Mouse (Mus musculus) kidney, postnatal 0 days (tissue): ENCODE measurements around the gene Vmn2r62. TPM values are rescaled to one million over a fixed set of nuclear protein-coding genes. Genes with fewer than 3 reads are reported as not detected.
"Not testable (repeated sequence)": the region's sequence is repeated elsewhere in the genome, so short reads cannot be mapped to it uniquely, and the experiment has no call there.

Source experiments
- ATAC-seq: fragments of 200-750 bp; cut with Nextera tagmentation; replicated peaks from 2 replicates; pipeline ENCODE4 v1.8.0; 2017; ENCODE audit warnings: low read depth, moderate number of reproducible peaks, moderate TSS enrichment, moderate library complexity; ENCODE audit not compliant: low FRiP score
- DNase-seq: peaks from one replicate; pipeline ENCODE4 v3.0.0-alpha.2; 2016; ENCODE audit warnings: low spot score
- H3K27ac ChIP-seq: fragments of 300-500 bp; sonication (generic); 2 replicates; pipeline ENCODE4 v1.5.1; 2014; ENCODE audit warnings: mild to moderate bottlenecking
- H3K27me3 ChIP-seq: fragments of 300-500 bp; sonication (generic); 2 replicates; pipeline ENCODE4 v1.6.1; 2014; ENCODE audit warnings: low read length, mixed read lengths; ENCODE audit not compliant: insufficient read depth
- H3K36me3 ChIP-seq: fragments of 300-500 bp; sonication (generic); 2 replicates; pipeline ENCODE4 v1.6.1; 2014; ENCODE audit warnings: low read length, mixed read lengths; ENCODE audit not compliant: insufficient read depth
- H3K4me1 ChIP-seq: fragments of 300-500 bp; sonication (generic); replicated peaks from 2 replicates; pipeline ENCODE4 v1.6.1; 2014; ENCODE audit warnings: antibody characterized with exemption, low read length, mixed read lengths; ENCODE audit not compliant: insufficient read depth
- H3K4me2 ChIP-seq: fragments of 300-500 bp; sonication (generic); 2 replicates; pipeline ENCODE4 v1.6.1; 2014; ENCODE audit warnings: mild to moderate bottlenecking, low read length, moderate library complexity, mixed read lengths
- H3K4me3 ChIP-seq: fragments of 300-500 bp; sonication (generic); replicated peaks from 2 replicates; pipeline ENCODE4 v1.5.1; 2014; ENCODE audit warnings: low read depth, low read length
- H3K9ac ChIP-seq: fragments of 300-500 bp; sonication (generic); 2 replicates; pipeline ENCODE4 v1.6.1; 2014; ENCODE audit warnings: low read depth, low read length
- H3K9me3 ChIP-seq: fragments of 300-500 bp; sonication (generic); replicated peaks from 2 replicates; pipeline ENCODE4 v1.6.1; 2016; ENCODE audit warnings: low read length, inconsistent platforms, mixed read lengths
- CTCF ChIP-seq: IDR thresholded peaks from 2 replicates; pipeline ENCODE4 v1.5.1; 2016; ENCODE audit warnings: antibody characterized with exemption, low read depth, mild to moderate bottlenecking, moderate library complexity
- WGBS: fragments of 180-500 bp; shearing (Covaris S2); extraction: QIAGEN DNeasy Blood & Tissue Kit; methylation state at CpG from one replicate; pipeline ENCODE4 v1.1.7; 2014; 5-methylcytosine and 5-hydroxymethylcytosine counted together
- polyA plus RNA-seq: library from polyadenylated mRNA; unstranded; fragments of >200 nt; fragmentation: Nextera tagmentation; extraction: Ambion mirVana; gene quantifications from 2 replicates; pipeline ENCODE4 v1.2.1, GENCODE M21; 2015

Gene Vmn2r62
- polyA plus RNA-seq: not detected in 2 replicates

GRCm38 (mm10) chr7:42793425-42793824, at the start of gene Vmn2r62:
Gene Vmn2r62 (minus strand): TSS chr7:42793525.
- H3K36me3 ChIP-seq, H3K4me3 ChIP-seq, H3K9me3 ChIP-seq, DNase-seq, H3K27ac ChIP-seq, ATAC-seq, H3K9ac ChIP-seq, H3K4me1 ChIP-seq, H3K4me2 ChIP-seq, H3K27me3 ChIP-seq: not testable (repeated sequence)
- no CpG with 5 or more reads among the region's 1 CpGs for WGBS

DNA sequence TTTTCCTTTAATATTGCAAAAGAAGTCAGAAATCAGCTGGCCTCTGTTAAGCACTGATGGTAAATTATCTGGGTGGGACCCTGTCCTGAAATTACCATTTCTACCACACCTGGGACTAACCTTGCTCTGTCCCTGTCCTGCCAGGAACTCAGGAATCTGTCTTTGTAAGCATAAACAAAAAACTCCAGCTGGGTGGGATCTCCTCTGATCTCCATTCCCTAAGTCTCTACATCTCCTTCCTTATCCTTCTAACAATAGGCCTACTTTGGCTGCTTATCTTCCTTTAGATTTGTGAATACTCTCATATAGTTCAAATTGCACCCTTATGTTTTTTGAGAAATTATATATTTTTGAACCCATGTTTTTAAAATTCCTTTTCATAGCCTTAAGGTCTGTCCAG, 45.0 kb upstream of the Vmn2r62 start:
- not testable (repeated sequence) for ATAC-seq

GRCm38 (mm10) chr7:42832221-42832620, 38.9 kb upstream of the Vmn2r62 start:
- 79% methylated on average over 3 of the region's 3 CpGs for WGBS
- no peak overlapping the region for H3K4me3 ChIP-seq
- DNase-seq (no peak), ATAC-seq (no peak)
- no peaks in the 10 kb centered on the region for H3K36me3 ChIP-seq
- no peak for TF ChIP-seq CTCF
- no peak overlapping the region for H3K27ac ChIP-seq
- no peaks in the 10 kb centered on the region for H3K27me3 ChIP-seq
- H3K9me3 ChIP-seq: no peaks in the 10 kb centered on the region
- H3K4me1 ChIP-seq: no peaks in the 10 kb centered on the region
- no peak overlapping the region for H3K4me2 ChIP-seq
- no peak overlapping the region for H3K9ac ChIP-seq

More for the DNA sequence above, 45.0 kb upstream of the Vmn2r62 start:
- H3K4me1 ChIP-seq, DNase-seq, H3K4me3 ChIP-seq, H3K9me3 ChIP-seq, H3K4me2 ChIP-seq, H3K27ac ChIP-seq, H3K36me3 ChIP-seq, H3K27me3 ChIP-seq, H3K9ac ChIP-seq: not testable (repeated sequence)

GRCm38 (mm10) chr7:42749836-42750235, 43.5 kb downstream of the Vmn2r62 start:
- Histone ChIP-seq H3K4me3 (no peak overlapping the region), H3K4me1 (no peaks in the 10 kb centered on the region), H3K9me3 (no peaks in the 10 kb centered on the region), H3K27me3 (no peaks in the 10 kb centered on the region), H3K9ac (no peak overlapping the region), H3K36me3 (no peaks in the 10 kb centered on the region), H3K27ac (no peak overlapping the region), H3K4me2 (no peak overlapping the region)
- ATAC-seq (no peak), DNase-seq (no peak)
- 55% methylated on average over 20 of the region's 20 CpGs for WGBS
- TF ChIP-seq CTCF: no peak

GRCm38 (mm10) chr7:42738536-42739210, 54.7 kb downstream of the Vmn2r62 start:
- Histone ChIP-seq H3K36me3 (no peaks in the 10 kb centered on the region), H3K9ac (no peak overlapping the region), H3K9me3 (no peaks in the 10 kb centered on the region), H3K4me2 (no peak overlapping the region), H3K27me3 (no peaks in the 10 kb centered on the region), H3K27ac (no peak overlapping the region), H3K4me3 (no peak overlapping the region), H3K4me1 (no peaks in the 10 kb centered on the region)
- ATAC-seq (no peak), DNase-seq (no peak)
- TF ChIP-seq CTCF: no peak
- 92% methylated on average over 10 of the region's 10 CpGs for WGBS

GRCm38 (mm10) chr7:42726917-42727316, 66.4 kb downstream of the Vmn2r62 start, which contains the start of gene Gm17067:
Gene Gm17067 (minus strand): TSS chr7:42727017.
- H3K9me3 ChIP-seq, H3K36me3 ChIP-seq, H3K27ac ChIP-seq, DNase-seq, H3K4me2 ChIP-seq, H3K4me3 ChIP-seq, H3K27me3 ChIP-seq, H3K4me1 ChIP-seq, H3K9ac ChIP-seq, ATAC-seq: not testable (repeated sequence)
- 95% methylated on average over 4 of the region's 4 CpGs for WGBS

Other genes starting within 250 kb of the Vmn2r62 start
- 4.3 TPM in 1 of 2 replicates, not detected in the other for gene Gm21028, start 214.9 kb downstream of the Vmn2r62 start, polyA plus RNA-seq
- gene Zfp977, start 201.0 kb downstream of the Vmn2r62 start, polyA plus RNA-seq: 1.1 and 1.4 TPM in 2 replicates
- gene Zfp976, start 150.9 kb downstream of the Vmn2r62 start, polyA plus RNA-seq: 2.4 and 2.6 TPM in 2 replicates
- 5.1 and 5.7 TPM in 2 replicates for gene Zfp975, start 100.8 kb downstream of the Vmn2r62 start, polyA plus RNA-seq
- gene Gm17067, start 66.5 kb downstream of the Vmn2r62 start, polyA plus RNA-seq: not detected in 2 replicates
- gene Gm2381, start 73.7 kb upstream of the Vmn2r62 start, polyA plus RNA-seq: not detected in 2 replicates
- gene Vmn2r63, start 140.3 kb upstream of the Vmn2r62 start, polyA plus RNA-seq: not detected in 2 replicates
- gene Gm9268, start 225.2 kb upstream of the Vmn2r62 start, polyA plus RNA-seq: not detected in 2 replicates